Mouse (Mus musculus) adrenal gland, postnatal 10 days (tissue): ENCODE data around the gene Cmtm4. TPM values are rescaled to one million over a fixed set of nuclear protein-coding genes. Genes with fewer than 3 reads are reported as not detected.
A peak's percentile ranks its signal among the peaks of the same experiment; 100 is the strongest.

ENCODE experiments used
- DNase-seq: peaks from one replicate; pipeline ENCODE4 v3.0.0; 2021; ENCODE audit warnings: mixed read lengths
- long read RNA-seq, 2 experiments: library from polyadenylated mRNA; stranded (forward); transcript quantifications; one replicate each; pipeline ENCODE4 v2.0.0; 2021
- total RNA-seq, 2 experiments: library from RNA; stranded (reverse); gene quantifications; 2 replicates each; pipeline ENCODE4 v1.2.3; 2021

The Cmtm4 gene
- 10 to 100 TPM; 35.4 to 37.8 TPM for total RNA-seq
- long read RNA-seq, experiment 1, full-length matches to known transcripts: 8 of 15 reads
- long read RNA-seq, experiment 1, partial matches to known transcripts: 0 of 15 reads
- long read RNA-seq, experiment 1, other reads (novel, unspliced or antisense): 7 of 15 reads
- long read RNA-seq, experiment 2, full-length matches to known transcripts: 3 of 12 reads
- long read RNA-seq, experiment 2, partial matches to known transcripts: 0 of 12 reads
- long read RNA-seq, experiment 2, other reads (novel, unspliced or antisense): 9 of 12 reads

- DNase-seq: peak; percentile 85
These were observed at the start of gene Cmtm4 for GRCm38 (mm10) chr8:104395703-104396357. Cmtm4 (minus strand) TSS chr8:104395807.

GRCm38 (mm10) chr8:104445248-104445647 lies 49.6 kb upstream of the Cmtm4 start:
- DNase-seq: no peak

GRCm38 (mm10) chr8:104443125-104443679 lies 47.6 kb upstream of the Cmtm4 start:
- DNase-seq: no peak

- peak; percentile 97 for DNase-seq
These were observed 46.9 kb upstream of the Cmtm4 start, which contains the start of gene Dync1li2 for GRCm38 (mm10) chr8:104442299-104443124. Dync1li2 (minus strand) TSS chr8:104443047.

- DNase-seq: no peak
These were observed 46.0 kb upstream of the Cmtm4 start for GRCm38 (mm10) chr8:104441613-104442012.

DNA sequence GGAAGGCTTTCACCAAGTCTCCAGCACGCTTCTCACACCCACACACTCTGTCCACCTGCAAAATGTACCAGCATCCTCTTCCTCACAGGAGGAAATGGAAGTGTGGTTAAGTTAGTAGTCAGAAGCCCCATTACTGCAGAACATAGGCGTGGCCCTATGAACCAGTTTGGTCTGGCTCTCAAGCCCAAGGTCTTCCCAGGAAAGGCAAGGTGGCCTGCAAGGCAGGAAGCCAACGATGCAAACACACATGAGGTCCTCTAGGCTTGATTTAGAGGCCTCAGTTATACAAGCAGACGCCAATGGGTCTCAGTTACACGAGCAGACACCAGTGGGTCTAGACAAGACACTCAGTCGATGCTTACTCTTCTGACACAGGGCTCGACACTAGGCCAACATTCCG lies 43.9 kb upstream of the Cmtm4 start:
- no peak for DNase-seq

GRCm38 (mm10) chr8:104437494-104438135 lies 42.0 kb upstream of the Cmtm4 start:
- DNase-seq: no peak

GRCm38 (mm10) chr8:104436591-104436990 lies 41.0 kb upstream of the Cmtm4 start:
- DNase-seq: no peak

GRCm38 (mm10) chr8:104436038-104436437 lies 40.4 kb upstream of the Cmtm4 start:
- peak; percentile 100 for DNase-seq

DNA sequence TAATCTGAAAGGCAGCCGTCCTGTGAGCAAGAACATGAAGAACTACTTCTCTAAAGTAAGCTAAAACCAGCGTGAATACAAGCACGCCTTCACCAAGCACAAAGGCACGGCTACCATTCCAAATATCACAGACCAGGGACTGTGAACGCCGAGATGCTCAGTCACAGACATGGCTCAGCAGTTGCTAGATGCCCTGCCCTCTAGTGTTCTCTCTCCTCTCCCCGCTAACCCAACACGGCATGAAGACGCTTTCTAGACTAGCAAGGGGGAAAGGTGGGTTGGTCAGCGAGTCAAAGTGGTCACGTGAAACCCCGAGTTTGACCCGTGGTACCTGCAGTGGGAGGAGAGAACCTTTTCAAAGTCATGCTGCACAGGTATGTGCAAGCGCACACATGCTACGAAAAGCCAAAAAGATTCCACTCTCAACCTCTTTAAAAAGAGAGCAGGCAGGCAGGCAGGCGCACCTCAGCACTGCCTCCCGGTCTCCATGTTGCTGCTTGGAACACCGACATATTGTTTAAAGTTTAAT lies 39.3 kb upstream of the Cmtm4 start:
- no peak for DNase-seq

DNA sequence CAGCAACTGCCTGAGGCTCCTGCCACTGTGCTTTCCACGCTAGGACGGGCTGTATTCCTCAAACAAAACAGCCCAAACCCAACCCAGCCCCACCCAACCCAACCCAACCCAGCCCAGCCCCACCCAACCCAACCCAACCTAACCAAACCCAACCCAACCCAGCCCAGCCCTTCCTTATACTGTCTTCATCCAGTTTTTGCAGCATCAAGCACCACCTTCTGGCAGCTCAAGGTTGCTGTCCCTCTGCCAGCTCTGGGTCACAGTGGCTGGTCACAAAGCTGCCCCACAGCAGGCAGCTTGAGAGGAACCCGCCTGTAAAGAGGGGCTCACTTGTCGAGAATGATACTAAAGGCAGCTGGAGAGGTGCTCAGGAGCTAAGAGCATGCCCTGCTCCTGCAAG lies 38.7 kb upstream of the Cmtm4 start:
- peak; percentile 64 for DNase-seq

- DNase-seq: no peak
These were observed 37.7 kb upstream of the Cmtm4 start for GRCm38 (mm10) chr8:104433191-104433842.

- DNase-seq: no peak
These were observed 37.0 kb upstream of the Cmtm4 start for GRCm38 (mm10) chr8:104432656-104433055.

DNA sequence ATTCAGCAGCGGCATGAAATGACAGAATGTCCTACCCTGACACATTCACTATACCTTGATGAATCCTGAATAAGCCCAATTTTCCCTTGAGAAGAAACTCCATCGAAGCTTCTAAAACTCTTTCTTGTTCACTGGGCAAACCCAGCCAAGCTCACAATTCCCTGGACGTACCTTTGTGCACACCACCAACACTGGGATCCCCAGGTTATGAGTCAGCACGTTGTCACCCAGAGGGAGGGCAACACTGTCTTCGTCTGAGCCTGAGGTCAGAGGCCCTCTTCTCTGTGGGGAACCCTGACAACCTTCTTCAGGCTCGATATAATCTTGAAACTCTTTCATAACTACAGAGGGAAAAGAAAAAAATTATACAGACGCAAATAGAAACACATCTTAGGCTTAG lies 34.6 kb upstream of the Cmtm4 start:
- no peak for DNase-seq

- no peak for DNase-seq
These were observed 32.1 kb upstream of the Cmtm4 start for GRCm38 (mm10) chr8:104427703-104428102.

GRCm38 (mm10) chr8:104422313-104422712 lies 26.7 kb upstream of the Cmtm4 start:
- DNase-seq: no peak

GRCm38 (mm10) chr8:104416022-104416421 lies 20.4 kb upstream of the Cmtm4 start:
- no peak for DNase-seq

GRCm38 (mm10) chr8:104414204-104414603 lies 18.6 kb upstream of the Cmtm4 start:
- DNase-seq: no peak

DNA sequence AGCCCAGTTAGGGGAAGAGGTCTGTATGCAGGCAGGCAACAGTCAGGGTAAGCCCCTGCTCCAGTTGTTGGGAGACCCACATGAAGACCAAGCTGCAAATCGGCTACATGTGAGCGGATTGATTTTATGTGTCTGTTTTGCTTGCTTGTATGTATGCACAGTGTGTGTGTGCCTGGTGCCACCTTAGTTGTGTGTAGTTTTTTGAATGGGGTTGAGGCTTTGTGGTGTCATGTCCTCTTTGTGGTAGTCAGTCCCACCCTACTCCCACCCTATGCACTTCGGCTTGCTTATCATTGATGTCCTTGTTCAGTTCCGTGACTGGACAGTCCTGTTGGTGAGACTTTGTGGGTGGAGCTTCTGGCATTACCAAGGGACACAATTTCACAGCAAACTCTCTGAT lies 18.2 kb upstream of the Cmtm4 start:
- no peak for DNase-seq

GRCm38 (mm10) chr8:104412805-104413532 lies 17.4 kb upstream of the Cmtm4 start:
- no peak for DNase-seq

DNA sequence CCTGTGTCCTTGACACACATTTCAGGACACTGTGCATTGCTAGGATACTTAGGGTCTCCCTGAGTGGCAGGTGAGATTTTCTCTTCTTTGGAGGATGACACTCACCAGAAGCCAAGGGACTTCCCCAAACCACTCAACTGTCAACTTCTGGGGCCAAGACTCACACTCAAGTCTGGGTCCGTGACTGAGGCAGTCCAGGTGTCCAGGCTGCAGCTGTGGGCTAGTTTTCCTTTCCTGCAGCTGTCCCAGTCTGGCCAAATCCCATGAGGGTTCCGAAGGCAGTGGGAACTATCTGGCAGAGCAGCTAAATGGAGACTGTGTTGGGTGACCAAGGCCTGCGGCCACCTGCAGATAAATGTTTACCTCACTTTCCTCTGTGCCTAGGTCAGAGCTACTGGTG lies 16.4 kb upstream of the Cmtm4 start:
- no peak for DNase-seq
